ENCODE assay signal across 20 mouse cellular contexts in genomic region chr6:54067380-54067779, GRCm38 (mm10).
"Had no signal": no experiment of that assay in that cellular context is flagged by ENCODE, and none has a peak within 500 bp of the region (broad histone marks: within the 10 kb centered on the region; RNA-seq: fewer than 3 reads in every experiment).

No protein-coding gene starts in this region.

- H3K36me3 ChIP-seq: midbrain, embryonic 10.5 days; midbrain, embryonic 12.5 days; neural tube, embryonic 13.5 days; neural tube, embryonic 15.5 days; stomach, embryonic 15.5 days had no signal

- H3K27me3 ChIP-seq: midbrain, embryonic 12.5 days; neural tube, embryonic 13.5 days; neural tube, embryonic 15.5 days; stomach, embryonic 15.5 days had no signal

- H3K9me3 ChIP-seq: midbrain, embryonic 10.5 days; midbrain, embryonic 12.5 days; neural tube, embryonic 13.5 days; neural tube, embryonic 15.5 days; stomach, embryonic 15.5 days had no signal

- H3K9ac ChIP-seq: lung, embryonic 14.5 days; midbrain, embryonic 12.5 days; neural tube, embryonic 13.5 days; neural tube, embryonic 15.5 days; stomach, embryonic 15.5 days had no signal

- H3K4me3 ChIP-seq: midbrain, embryonic 10.5 days; midbrain, embryonic 12.5 days; myocyte; neural tube, embryonic 13.5 days; neural tube, embryonic 15.5 days; stomach, embryonic 15.5 days had no signal

- DNase-seq: lung, adult 18-20 months; lung, embryonic 14.5 days; lung, postnatal 10 days; lung, postnatal 4 days; midbrain, embryonic 14.5 days; retina, postnatal 1 day; right cerebral cortex, adult 18-20 months; right cerebral cortex, postnatal 25 days; right cerebral cortex, postnatal 4 days; thymus, adult 2 months; thymus, postnatal 25 days; thymus, postnatal 4 days had no signal

- ATAC-seq: midbrain, embryonic 16.5 days had no signal

- H3K27ac ChIP-seq: midbrain, embryonic 10.5 days; midbrain, embryonic 12.5 days; neural tube, embryonic 13.5 days; neural tube, embryonic 15.5 days; stomach, embryonic 15.5 days; stomach, postnatal 0 days had no signal

- H3K4me2 ChIP-seq: lung, embryonic 14.5 days; midbrain, embryonic 12.5 days; neural tube, embryonic 13.5 days; neural tube, embryonic 15.5 days; stomach, embryonic 15.5 days had no signal
